ENCODE assay signal across 17 mouse cellular contexts in the genomic region with DNA sequence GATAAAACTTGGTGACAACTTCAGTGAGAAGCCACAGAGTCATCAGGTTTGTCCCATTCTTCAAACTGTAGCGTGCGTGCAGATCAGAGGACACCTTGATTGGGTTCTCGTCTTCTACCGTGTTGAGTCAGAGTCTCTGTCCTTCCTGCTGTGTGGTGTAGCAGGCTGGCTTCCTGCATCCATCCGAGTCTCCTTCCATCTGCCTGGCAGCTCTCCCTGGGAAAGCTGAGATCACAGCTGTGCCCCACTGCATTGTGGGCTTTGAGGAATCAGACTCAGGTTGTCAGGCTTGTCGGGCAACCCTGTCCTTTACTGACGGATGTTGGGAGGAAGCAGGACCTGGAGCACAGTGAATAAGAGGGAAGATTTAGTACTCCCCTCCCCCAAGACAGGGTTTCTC. TPM values are rescaled to one million over a fixed set of nuclear protein-coding genes. Genes with fewer than 3 reads are reported as not detected.
DNase-seq lines count a peak whose midpoint lies in the region; ATAC-seq lines count a peak whose summit lies in the region.
"Had no signal": no experiment of that assay in that cellular context is flagged by ENCODE, and none has a peak within 500 bp of the region (broad histone marks: within the 10 kb centered on the region; RNA-seq: fewer than 3 reads in every experiment).

No protein-coding gene starts in this region.

- H3K4me3 ChIP-seq in hindbrain, embryonic 13.5 days = peak overlapping the region; percentile 92; the same call in 1 of the 2 replicates
- H3K4me3 ChIP-seq in hindbrain, embryonic 16.5 days (ENCODE audit: low read length) = no peak overlapping the region
- H3K4me3 ChIP-seq in midbrain, embryonic 13.5 days (replicated peaks) = peak overlapping the region; percentile 73; the same call in 1 of the 2 replicates
- H3K4me3 ChIP-seq in midbrain, embryonic 11.5 days (ENCODE audit: low read depth, low read length) = no peak overlapping the region
- H3K4me3 ChIP-seq in embryonic facial prominence, embryonic 13.5 days = no peak overlapping the region

- no peaks in the 10 kb centered on the region for H3K9me3 ChIP-seq in hindbrain, embryonic 13.5 days
- H3K9me3 ChIP-seq in hindbrain, embryonic 16.5 days (ENCODE audit: control insufficient read depth, low read length) = no peaks in the 10 kb centered on the region
- H3K9me3 ChIP-seq in midbrain, embryonic 13.5 days = no peaks in the 10 kb centered on the region
- H3K9me3 ChIP-seq in midbrain, embryonic 11.5 days (ENCODE audit: control insufficient read depth, low read length) = no peaks in the 10 kb centered on the region
- no peaks in the 10 kb centered on the region for H3K9me3 ChIP-seq in embryonic facial prominence, embryonic 13.5 days
- H3K9me3 ChIP-seq: lung, embryonic 15.5 days had no signal

- H3K4me1 ChIP-seq in hindbrain, embryonic 13.5 days (replicated peaks) = peaks cover 24% of the 10 kb centered on the region
- H3K4me1 ChIP-seq in hindbrain, embryonic 16.5 days (ENCODE audit: control insufficient read depth, insufficient read depth, low read depth, low read length) = peaks cover 18% of the 10 kb centered on the region
- H3K4me1 ChIP-seq in midbrain, embryonic 13.5 days (replicated peaks) = peaks cover 24% of the 10 kb centered on the region
- peaks cover 11% of the 10 kb centered on the region for H3K4me1 ChIP-seq in midbrain, embryonic 11.5 days (ENCODE audit: control insufficient read depth, insufficient read depth, low read length)
- peaks cover 18% of the 10 kb centered on the region for H3K4me1 ChIP-seq in embryonic facial prominence, embryonic 13.5 days

- ATAC-seq in hindbrain, embryonic 13.5 days (ENCODE audit: low FRiP score) = no peak
- ATAC-seq in hindbrain, embryonic 16.5 days = no peak
- ATAC-seq in midbrain, embryonic 13.5 days = no peak
- ATAC-seq in midbrain, embryonic 11.5 days (ENCODE audit: low FRiP score) = no peak
- ATAC-seq in embryonic facial prominence, embryonic 13.5 days (ENCODE audit: insufficient number of reproducible peaks, insufficient read depth, low FRiP score, low TSS enrichment, low read depth) = no peak

- H3K27ac ChIP-seq in hindbrain, embryonic 13.5 days = no peak overlapping the region
- H3K27ac ChIP-seq in hindbrain, embryonic 16.5 days (ENCODE audit: low read depth, low read length) = no peak overlapping the region
- no peak overlapping the region for H3K27ac ChIP-seq in midbrain, embryonic 13.5 days
- no peak overlapping the region for H3K27ac ChIP-seq in midbrain, embryonic 11.5 days (ENCODE audit: low read depth, low read length)
- H3K27ac ChIP-seq in embryonic facial prominence, embryonic 13.5 days = no peak overlapping the region
- H3K27ac ChIP-seq: kidney, postnatal 0 days; lung, embryonic 15.5 days had no signal

- H3K4me2 ChIP-seq in hindbrain, embryonic 13.5 days = peak overlapping the region; percentile 89
- H3K4me2 ChIP-seq in hindbrain, embryonic 16.5 days (ENCODE audit: low read length) = no peak overlapping the region
- peak overlapping the region; percentile 90 for H3K4me2 ChIP-seq in midbrain, embryonic 13.5 days (replicated peaks)
- no peak overlapping the region for H3K4me2 ChIP-seq in midbrain, embryonic 11.5 days
- no peak overlapping the region; the same call in 1 of the 2 replicates for H3K4me2 ChIP-seq in embryonic facial prominence, embryonic 13.5 days

- no peak overlapping the region for H3K9ac ChIP-seq in hindbrain, embryonic 13.5 days
- no peak overlapping the region for H3K9ac ChIP-seq in hindbrain, embryonic 16.5 days (ENCODE audit: low read depth, low read length)
- H3K9ac ChIP-seq in midbrain, embryonic 13.5 days (replicated peaks) = 0 out of 2 replicates have a peak overlapping the region, but pooled peaks have one; percentile 44
- no peak overlapping the region for H3K9ac ChIP-seq in midbrain, embryonic 11.5 days (ENCODE audit: low read length)
- H3K9ac ChIP-seq in embryonic facial prominence, embryonic 13.5 days = peak overlapping the region; percentile 95

- peaks cover 40% of the 10 kb centered on the region for H3K36me3 ChIP-seq in hindbrain, embryonic 13.5 days
- H3K36me3 ChIP-seq in hindbrain, embryonic 16.5 days (ENCODE audit: control insufficient read depth, insufficient read depth, low read length) = peaks cover 10% of the 10 kb centered on the region
- peaks cover 43% of the 10 kb centered on the region for H3K36me3 ChIP-seq in midbrain, embryonic 13.5 days
- H3K36me3 ChIP-seq in midbrain, embryonic 11.5 days (ENCODE audit: control insufficient read depth, insufficient read depth, low read length) = peaks cover 11% of the 10 kb centered on the region
- peaks cover 44% of the 10 kb centered on the region for H3K36me3 ChIP-seq in embryonic facial prominence, embryonic 13.5 days

- H3K27me3 ChIP-seq in hindbrain, embryonic 13.5 days = 0 out of 2 replicates have a peak, but pooled peaks cover 6% of the 10 kb centered on the region
- no peaks in the 10 kb centered on the region for H3K27me3 ChIP-seq in hindbrain, embryonic 16.5 days (replicated peaks; ENCODE audit: control insufficient read depth, insufficient read depth, low read length)
- no peaks in the 10 kb centered on the region for H3K27me3 ChIP-seq in midbrain, embryonic 13.5 days
- H3K27me3 ChIP-seq in midbrain, embryonic 11.5 days (ENCODE audit: control insufficient read depth, insufficient read depth, low read length) = no peaks in the 10 kb centered on the region
- H3K27me3 ChIP-seq in embryonic facial prominence, embryonic 13.5 days = no peaks in the 10 kb centered on the region
- H3K27me3 ChIP-seq: lung, embryonic 15.5 days had no signal

- 70% methylated on average over 7 of the region's 7 CpGs for WGBS in hindbrain, embryonic 13.5 days
- 70% methylated on average over 7 of the region's 7 CpGs for WGBS in hindbrain, embryonic 16.5 days
- WGBS in midbrain, embryonic 13.5 days = 83% methylated on average over 7 of the region's 7 CpGs
- WGBS in midbrain, embryonic 11.5 days = 83% methylated on average over 7 of the region's 7 CpGs
- 67% methylated on average over 7 of the region's 7 CpGs for WGBS in embryonic facial prominence, embryonic 13.5 days

- no peak for DNase-seq in midbrain, embryonic 11.5 days (ENCODE audit: low spot score, missing footprints)
- peak; percentile 55 for DNase-seq in induced T-regulatory cell, adult 2 months (ENCODE audit: low read depth)
- DNase-seq in urinary bladder, postnatal 10 days (ENCODE audit: low spot score) = no peak
- DNase-seq in kidney, adult 11 months = no peak
- DNase-seq: adrenal gland, postnatal 10 days; cerebellum, adult 9-11 months; embryo, embryonic 11 days had no signal

RNA-seq across cellular contexts. Expression of a gene that starts 1.8 kb away (rescaled TPM):
- 50.0 and 50.3 TPM in 2 replicates for polyA plus RNA-seq in hindbrain, embryonic 13.5 days (2015; fragmentation: Nextera tagmentation; extraction: Ambion mirVana)
- polyA plus RNA-seq in hindbrain, embryonic 16.5 days (2015; fragmentation: Nextera tagmentation; extraction: Ambion mirVana) = 39.5 and 39.6 TPM in 2 replicates
- 54.7 and 61.0 TPM in 2 replicates for polyA plus RNA-seq in midbrain, embryonic 13.5 days (2015; fragmentation: Nextera tagmentation; extraction: Ambion mirVana)
- 37.4 and 40.6 TPM in 2 replicates for polyA plus RNA-seq in midbrain, embryonic 11.5 days (2014; fragmentation: Nextera tagmentation; extraction: Ambion mirVana)
- 43.4 and 43.8 TPM in 2 replicates for polyA plus RNA-seq in embryonic facial prominence, embryonic 13.5 days (2015; fragmentation: Nextera tagmentation; extraction: Ambion mirVana)

RNA-seq across cellular contexts. Expression of a gene that starts 10.3 kb away (rescaled TPM):
- polyA plus RNA-seq in hindbrain, embryonic 13.5 days (2015; fragmentation: Nextera tagmentation; extraction: Ambion mirVana) = not detected in 2 replicates
- polyA plus RNA-seq in hindbrain, embryonic 16.5 days (2015; fragmentation: Nextera tagmentation; extraction: Ambion mirVana) = 0.35 and 0.41 TPM in 2 replicates
- polyA plus RNA-seq in midbrain, embryonic 13.5 days (2015; fragmentation: Nextera tagmentation; extraction: Ambion mirVana) = not detected in 2 replicates
- polyA plus RNA-seq in midbrain, embryonic 11.5 days (2014; fragmentation: Nextera tagmentation; extraction: Ambion mirVana) = not detected in 2 replicates
- not detected in 2 replicates for polyA plus RNA-seq in embryonic facial prominence, embryonic 13.5 days (2015; fragmentation: Nextera tagmentation; extraction: Ambion mirVana)
- polyA plus RNA-seq: erythroblast, embryonic 14.5 days; heart, postnatal 0 days; inflammation-experienced regulatory T-cells, adult 6 months; liver, adult 2 months; lung, embryonic 15.5 days had no signal

RNA-seq across cellular contexts. Expression of a gene that starts 25.6 kb away (rescaled TPM):
- 0.06 and 0.08 TPM in 2 replicates for polyA plus RNA-seq in hindbrain, embryonic 13.5 days (2015; fragmentation: Nextera tagmentation; extraction: Ambion mirVana)
- polyA plus RNA-seq in hindbrain, embryonic 16.5 days (2015; fragmentation: Nextera tagmentation; extraction: Ambion mirVana) = 0.09 and 0.66 TPM in 2 replicates
- polyA plus RNA-seq in midbrain, embryonic 13.5 days (2015; fragmentation: Nextera tagmentation; extraction: Ambion mirVana) = not detected in 2 replicates
- polyA plus RNA-seq in midbrain, embryonic 11.5 days (2014; fragmentation: Nextera tagmentation; extraction: Ambion mirVana) = not detected in 2 replicates
- 0.63 TPM in 1 of 2 replicates, not detected in the other for polyA plus RNA-seq in embryonic facial prominence, embryonic 13.5 days (2015; fragmentation: Nextera tagmentation; extraction: Ambion mirVana)
- polyA plus RNA-seq: erythroblast, embryonic 14.5 days; inflammation-experienced regulatory T-cells, adult 6 months had no signal

RNA-seq across cellular contexts. Expression of a gene that starts 30.4 kb away (rescaled TPM):
- not detected in 2 replicates for polyA plus RNA-seq in hindbrain, embryonic 13.5 days (2015; fragmentation: Nextera tagmentation; extraction: Ambion mirVana)
- polyA plus RNA-seq in hindbrain, embryonic 16.5 days (2015; fragmentation: Nextera tagmentation; extraction: Ambion mirVana) = not detected in 2 replicates
- not detected in 2 replicates for polyA plus RNA-seq in midbrain, embryonic 13.5 days (2015; fragmentation: Nextera tagmentation; extraction: Ambion mirVana)
- polyA plus RNA-seq in midbrain, embryonic 11.5 days (2014; fragmentation: Nextera tagmentation; extraction: Ambion mirVana) = not detected in 2 replicates
- polyA plus RNA-seq in embryonic facial prominence, embryonic 13.5 days (2015; fragmentation: Nextera tagmentation; extraction: Ambion mirVana) = not detected in 2 replicates
- polyA plus RNA-seq: erythroblast, embryonic 14.5 days; inflammation-experienced regulatory T-cells, adult 6 months; liver, adult 2 months; lung, embryonic 15.5 days had no signal

RNA-seq across cellular contexts. Expression of a gene that starts 47.7 kb away (rescaled TPM):
- polyA plus RNA-seq in hindbrain, embryonic 13.5 days (2015; fragmentation: Nextera tagmentation; extraction: Ambion mirVana) = 0.16 and 0.21 TPM in 2 replicates
- polyA plus RNA-seq in hindbrain, embryonic 16.5 days (2015; fragmentation: Nextera tagmentation; extraction: Ambion mirVana) = 0.57 and 0.78 TPM in 2 replicates
- 0.09 TPM in 1 of 2 replicates, not detected in the other for polyA plus RNA-seq in midbrain, embryonic 13.5 days (2015; fragmentation: Nextera tagmentation; extraction: Ambion mirVana)
- polyA plus RNA-seq in midbrain, embryonic 11.5 days (2014; fragmentation: Nextera tagmentation; extraction: Ambion mirVana) = not detected in 2 replicates
- 0.18 and 0.39 TPM in 2 replicates for polyA plus RNA-seq in embryonic facial prominence, embryonic 13.5 days (2015; fragmentation: Nextera tagmentation; extraction: Ambion mirVana)
- polyA plus RNA-seq: erythroblast, embryonic 14.5 days; heart, postnatal 0 days; inflammation-experienced regulatory T-cells, adult 6 months had no signal

Comparison
In these comparisons a context has a peak if more than half of its experiments do, and no peak if none do; other contexts are left out.
1. H3K4me2 ChIP-seq: peak in hindbrain, embryonic 13.5 days (single experiment) and midbrain, embryonic 13.5 days (single experiment); none in hindbrain, embryonic 16.5 days (single experiment), midbrain, embryonic 11.5 days (single experiment) and embryonic facial prominence, embryonic 13.5 days (single experiment).
2. H3K4me3 ChIP-seq: peak in hindbrain, embryonic 13.5 days (single experiment) and midbrain, embryonic 13.5 days (single experiment); none in hindbrain, embryonic 16.5 days (single experiment), midbrain, embryonic 11.5 days (single experiment) and embryonic facial prominence, embryonic 13.5 days (single experiment).
3. H3K9ac ChIP-seq: peak in midbrain, embryonic 13.5 days (single experiment) and embryonic facial prominence, embryonic 13.5 days (single experiment); none in hindbrain, embryonic 13.5 days (single experiment), hindbrain, embryonic 16.5 days (single experiment) and midbrain, embryonic 11.5 days (single experiment).